Mouse (Mus musculus) forebrain, embryonic 13.5 days (tissue): ENCODE measurements around the gene Rfc5. TPM values are rescaled to one million over a fixed set of nuclear protein-coding genes. Genes with fewer than 3 reads are reported as not detected.
A peak's percentile ranks its signal among the peaks of the same experiment; 100 is the strongest.

ENCODE experiments used
- ATAC-seq: fragments of 200-750 bp; cut with Nextera tagmentation; 2 replicates; pipeline ENCODE4 v1.8.0; 2017
- H3K27ac ChIP-seq: fragments of 300-500 bp; sonication (generic); 2 replicates; pipeline ENCODE4 v1.5.1; 2015; ENCODE audit warnings: inconsistent platforms, mild to moderate bottlenecking, moderate library complexity
- H3K27me3 ChIP-seq: fragments of 300-500 bp; sonication (generic); 2 replicates; pipeline ENCODE4 v1.6.1; 2015; ENCODE audit warnings: mild to moderate bottlenecking, inconsistent platforms
- H3K36me3 ChIP-seq: fragments of 300-500 bp; sonication (generic); 2 replicates; pipeline ENCODE4 v1.6.1; 2015; ENCODE audit warnings: mild to moderate bottlenecking, inconsistent platforms; ENCODE audit not compliant: poor library complexity, severe bottlenecking
- H3K4me1 ChIP-seq: fragments of 300-500 bp; sonication (generic); 2 replicates; pipeline ENCODE4 v1.6.1; 2015; ENCODE audit warnings: inconsistent platforms
- H3K4me2 ChIP-seq: fragments of 300-500 bp; sonication (generic); 2 replicates; pipeline ENCODE4 v1.6.1; 2015; ENCODE audit warnings: inconsistent platforms, mild to moderate bottlenecking, moderate library complexity
- H3K4me3 ChIP-seq: fragments of 300-500 bp; sonication (generic); 2 replicates; pipeline ENCODE4 v1.5.1; 2015; ENCODE audit warnings: mild to moderate bottlenecking, inconsistent platforms
- H3K9ac ChIP-seq: fragments of 300-500 bp; sonication (generic); 2 replicates; pipeline ENCODE4 v1.6.1; 2015; ENCODE audit warnings: mild to moderate bottlenecking, inconsistent platforms
- H3K9me3 ChIP-seq: fragments of 300-500 bp; sonication (generic); replicated peaks from 2 replicates; pipeline ENCODE4 v1.6.1; 2016; ENCODE audit warnings: inconsistent platforms
- WGBS: fragments of 180-500 bp; shearing (Covaris S2); methylation state at CpG from one replicate; pipeline ENCODE4 v1.1.7; 2015; 5-methylcytosine and 5-hydroxymethylcytosine counted together
- polyA plus RNA-seq: library from polyadenylated mRNA; unstranded; fragments of >200 nt; fragmentation: Nextera tagmentation; extraction: Ambion mirVana; gene quantifications from 2 replicates; pipeline ENCODE4 v1.2.1, GENCODE M21; 2015

Gene Rfc5
- polyA plus RNA-seq, 1 experiment from 2014 or later, result 68.3 TPM

GRCm38 (mm10) chr5:117373418-117373817 is 15.4 kb downstream of the Rfc5 start:
- 96% methylated on average over 9 of the region's 9 CpGs for WGBS

GRCm38 (mm10) chr5:117370592-117370991 is 18.3 kb downstream of the Rfc5 start:
- 95% methylated on average over 10 of the region's 10 CpGs for WGBS

More at GRCm38 (mm10) chr5:117373418-117373817, 15.4 kb downstream of the Rfc5 start:
- no peaks in the 10 kb centered on the region for H3K4me1 ChIP-seq
- no peak overlapping the region for H3K4me2 ChIP-seq
- no peaks in the 10 kb centered on the region for H3K27me3 ChIP-seq
- no peak for ATAC-seq
- peaks cover 98% of the 10 kb centered on the region for H3K36me3 ChIP-seq
- no peak overlapping the region for H3K4me3 ChIP-seq
- no peak overlapping the region for H3K9ac ChIP-seq
- no peak overlapping the region for H3K27ac ChIP-seq
- H3K9me3 ChIP-seq, result no peaks in the 10 kb centered on the region

GRCm38 (mm10) chr5:117367206-117367605 is 21.6 kb downstream of the Rfc5 start:
- ATAC-seq, result no peak
- Histone ChIP-seq H3K4me2 (no peak overlapping the region), H3K9me3 (no peaks in the 10 kb centered on the region), H3K4me1 (no peaks in the 10 kb centered on the region), H3K27me3 (no peaks in the 10 kb centered on the region), H3K27ac (no peak overlapping the region), H3K4me3 (no peak overlapping the region), H3K9ac (no peak overlapping the region), H3K36me3 (peaks cover 85% of the 10 kb centered on the region)
- 65% methylated on average over 8 of the region's 8 CpGs for WGBS

More at GRCm38 (mm10) chr5:117370592-117370991, 18.3 kb downstream of the Rfc5 start:
- no peaks in the 10 kb centered on the region for H3K9me3 ChIP-seq
- ATAC-seq, result no peak
- no peaks in the 10 kb centered on the region for H3K27me3 ChIP-seq
- H3K4me3 ChIP-seq, result no peak overlapping the region
- H3K4me1 ChIP-seq, result no peaks in the 10 kb centered on the region
- 0 out of 2 replicates have a peak overlapping the region, but pooled peaks have one; percentile 21 for H3K9ac ChIP-seq
- H3K36me3 ChIP-seq, result peaks cover 97% of the 10 kb centered on the region
- no peak overlapping the region for H3K4me2 ChIP-seq
- H3K27ac ChIP-seq, result no peak overlapping the region

- Histone ChIP-seq H3K4me3 (no peak overlapping the region), H3K27me3 (no peaks in the 10 kb centered on the region), H3K27ac (no peak overlapping the region), H3K4me1 (peaks cover 10% of the 10 kb centered on the region), H3K9me3 (no peaks in the 10 kb centered on the region), H3K36me3 (peaks cover 73% of the 10 kb centered on the region), H3K4me2 (no peak overlapping the region), H3K9ac (no peak overlapping the region)
- 87% methylated on average over 13 of the region's 13 CpGs for WGBS
- ATAC-seq, result no peak
These were observed 22.8 kb downstream of the Rfc5 start for GRCm38 (mm10) chr5:117365904-117366561.

GRCm38 (mm10) chr5:117364821-117365220 is 24.0 kb downstream of the Rfc5 start:
- H3K27me3 ChIP-seq, result no peaks in the 10 kb centered on the region
- H3K4me2 ChIP-seq, result no peak overlapping the region
- no peak overlapping the region for H3K9ac ChIP-seq
- H3K36me3 ChIP-seq, result peaks cover 61% of the 10 kb centered on the region
- ATAC-seq, result no peak
- no peak overlapping the region for H3K4me3 ChIP-seq
- WGBS, result 92% methylated on average over 3 of the region's 3 CpGs
- H3K4me1 ChIP-seq, result peaks cover 22% of the 10 kb centered on the region
- no peak overlapping the region for H3K27ac ChIP-seq
- H3K9me3 ChIP-seq, result no peaks in the 10 kb centered on the region

- Histone ChIP-seq H3K4me2 (no peak overlapping the region), H3K4me3 (no peak overlapping the region), H3K36me3 (peaks cover 45% of the 10 kb centered on the region), H3K9me3 (no peaks in the 10 kb centered on the region), H3K4me1 (peaks cover 38% of the 10 kb centered on the region), H3K27me3 (no peaks in the 10 kb centered on the region), H3K27ac (no peak overlapping the region), H3K9ac (0 out of 2 replicates have a peak overlapping the region, but pooled peaks have one; percentile 18)
- no peak for ATAC-seq
- 56% methylated on average over 15 of the region's 15 CpGs for WGBS
These were observed 25.6 kb downstream of the Rfc5 start for GRCm38 (mm10) chr5:117363066-117363782.

- peaks cover 45% of the 10 kb centered on the region for H3K4me1 ChIP-seq
- no peaks in the 10 kb centered on the region for H3K27me3 ChIP-seq
- H3K4me3 ChIP-seq, result no peak overlapping the region
- no peak overlapping the region for H3K27ac ChIP-seq
- 0 out of 2 replicates have a peak overlapping the region, but pooled peaks have one; percentile 40 for H3K9ac ChIP-seq
- H3K4me2 ChIP-seq, result no peak overlapping the region
- WGBS, result 70% methylated on average over 4 of the region's 4 CpGs
- no peak for ATAC-seq
- H3K9me3 ChIP-seq, result no peaks in the 10 kb centered on the region
- H3K36me3 ChIP-seq, result peaks cover 32% of the 10 kb centered on the region
These were observed 27.3 kb downstream of the Rfc5 start for GRCm38 (mm10) chr5:117361590-117361989.

- no peaks in the 10 kb centered on the region for H3K27me3 ChIP-seq
- ATAC-seq, result no peak
- no peaks in the 10 kb centered on the region for H3K9me3 ChIP-seq
- H3K27ac ChIP-seq, result peak overlapping the region; percentile 35
- H3K9ac ChIP-seq, result peak overlapping the region; percentile 40; the same call in 1 of the 2 replicates
- H3K4me3 ChIP-seq, result no peak overlapping the region
- peaks cover 52% of the 10 kb centered on the region for H3K4me1 ChIP-seq
- 21% methylated on average over 13 of the region's 13 CpGs for WGBS
- H3K4me2 ChIP-seq, result peak overlapping the region; percentile 34
- H3K36me3 ChIP-seq, result peaks cover 25% of the 10 kb centered on the region
These were observed 28.0 kb downstream of the Rfc5 start for GRCm38 (mm10) chr5:117360631-117361541.

GRCm38 (mm10) chr5:117360228-117360515 is 28.7 kb downstream of the Rfc5 start:
- peaks cover 58% of the 10 kb centered on the region for H3K4me1 ChIP-seq
- H3K36me3 ChIP-seq, result peaks cover 19% of the 10 kb centered on the region
- peak overlapping the region; percentile 32; the same call in 1 of the 2 replicates for H3K27ac ChIP-seq
- H3K9me3 ChIP-seq, result no peaks in the 10 kb centered on the region
- H3K9ac ChIP-seq, result peak overlapping the region; percentile 43; the same call in 1 of the 2 replicates
- ATAC-seq, result no peak
- no peak overlapping the region for H3K4me3 ChIP-seq
- H3K27me3 ChIP-seq, result no peaks in the 10 kb centered on the region
- 26% methylated on average over 13 of the region's 13 CpGs for WGBS
- peak overlapping the region; percentile 34 for H3K4me2 ChIP-seq

- Histone ChIP-seq H3K4me1 (peaks cover 58% of the 10 kb centered on the region), H3K4me2 (peak overlapping the region; percentile 34), H3K9ac (peak overlapping the region; percentile 43; the same call in 1 of the 2 replicates), H3K4me3 (no peak overlapping the region), H3K27me3 (no peaks in the 10 kb centered on the region), H3K9me3 (no peaks in the 10 kb centered on the region), H3K36me3 (peaks cover 14% of the 10 kb centered on the region), H3K27ac (peak overlapping the region; percentile 32; the same call in 1 of the 2 replicates)
- WGBS, result 34% methylated on average over 7 of the region's 7 CpGs
- no peak for ATAC-seq
These were observed 29.2 kb downstream of the Rfc5 start for GRCm38 (mm10) chr5:117359497-117360227.

- Histone ChIP-seq H3K9me3 (no peaks in the 10 kb centered on the region), H3K4me1 (peaks cover 58% of the 10 kb centered on the region), H3K36me3 (peaks cover 5% of the 10 kb centered on the region), H3K4me2 (peak overlapping the region; percentile 87), H3K27me3 (no peaks in the 10 kb centered on the region), H3K27ac (no peak overlapping the region), H3K9ac (no peak overlapping the region), H3K4me3 (peak overlapping the region; percentile 98)
- ATAC-seq, result no peak
- 36% methylated on average over 11 of the region's 11 CpGs for WGBS
These were observed 30.1 kb downstream of the Rfc5 start for GRCm38 (mm10) chr5:117358725-117359124.
